Mouse (Mus musculus) liver, embryonic 14.5 days (tissue): ENCODE results near the gene Gm10271. TPM values are rescaled to one million over a fixed set of nuclear protein-coding genes. Genes with fewer than 3 reads are reported as not detected.

Experiments
- ATAC-seq: fragments of 200-750 bp; cut with Nextera tagmentation; 2 replicates; pipeline ENCODE4 v1.8.0; 2017; ENCODE audit warnings: moderate number of reproducible peaks, mild to moderate bottlenecking, moderate library complexity; ENCODE audit not compliant: insufficient read depth
- DNase-seq, 3 experiments: peaks; one replicate each; pipeline ENCODE4 v3.0.0-alpha.2; 2012 to 2013; ENCODE audit warnings: low read depth in 3 of 3, low spot score in 3 of 3
- H3K27ac ChIP-seq: fragments of 300-500 bp; sonication (generic); 2 replicates; pipeline ENCODE4 v1.5.1; 2014; ENCODE audit warnings: moderate library complexity, mild to moderate bottlenecking, control low read depth, inconsistent platforms
- H3K27me3 ChIP-seq: fragments of 300-500 bp; sonication (generic); 2 replicates; pipeline ENCODE4 v1.6.1; 2014; ENCODE audit warnings: mild to moderate bottlenecking, low read length, moderate library complexity; ENCODE audit not compliant: control insufficient read depth, insufficient read depth
- H3K36me3 ChIP-seq: fragments of 300-500 bp; sonication (generic); replicated peaks from 2 replicates; pipeline ENCODE4 v1.6.1; 2014; ENCODE audit warnings: low read depth; ENCODE audit not compliant: control insufficient read depth, insufficient read depth
- H3K4me1 ChIP-seq, 2 experiments: fragments of 200-500 bp in 1 of 2; fragments of 300-500 bp in 1 of 2; sonication (generic) in 1 of 2; replicated peaks; 2 replicates each; pipeline ENCODE4 v1.6.1; 2012 to 2014; ENCODE audit warnings: antibody characterized with exemption in 1 of 2, inconsistent platforms in 1 of 2, low read length in 1 of 2; ENCODE audit not compliant: control insufficient read depth in 2 of 2, insufficient read depth in 2 of 2
- H3K4me2 ChIP-seq: fragments of 300-500 bp; sonication (generic); 2 replicates; pipeline ENCODE4 v1.6.1; 2014; ENCODE audit warnings: low read depth, mild to moderate bottlenecking, control low read depth, moderate library complexity
- H3K4me3 ChIP-seq, 2 experiments: fragments of 200-500 bp in 1 of 2; fragments of 300-500 bp in 1 of 2; sonication (generic) in 1 of 2; 2 replicates each; pipeline ENCODE4 v1.5.1; 2012 to 2014; ENCODE audit warnings: low read depth in 2 of 2, low read length in 2 of 2, mild to moderate bottlenecking in 2 of 2, control low read depth in 1 of 2, inconsistent platforms in 1 of 2, moderate library complexity in 1 of 2; ENCODE audit not compliant: insufficient read depth in 1 of 2
- H3K9ac ChIP-seq: fragments of 300-500 bp; sonication (generic); replicated peaks from 2 replicates; pipeline ENCODE4 v1.6.1; 2014; ENCODE audit warnings: mild to moderate bottlenecking, control low read depth, moderate library complexity
- H3K9me3 ChIP-seq: fragments of 300-500 bp; sonication (generic); 2 replicates; pipeline ENCODE4 v1.6.1; 2016; ENCODE audit warnings: low read length, mixed read lengths; ENCODE audit not compliant: control insufficient read depth
- CTCF ChIP-seq: IDR thresholded peaks from 2 replicates; pipeline ENCODE4 v1.5.1; 2016; ENCODE audit warnings: antibody characterized with exemption, low read depth, control low read depth
- EP300 ChIP-seq: IDR thresholded peaks from 2 replicates; pipeline ENCODE4 v1.6.1; 2016; ENCODE audit warnings: antibody characterized with exemption, low read depth
- WGBS: fragments of 180-500 bp; shearing (Covaris S2); extraction: QIAGEN DNeasy Blood & Tissue Kit; methylation state at CpG from one replicate; pipeline ENCODE4 v1.1.7; 2014; ENCODE audit not compliant: insufficient replicate concordance; 5-methylcytosine and 5-hydroxymethylcytosine counted together
- polyA plus RNA-seq, 2 experiments: library from polyadenylated mRNA; depleted of rRNA in 1 of 2; stranded (reverse) in 1 of 2; unstranded in 1 of 2; fragments of >200 nt; fragmentation: Nextera tagmentation in 1 of 2; extraction: Ambion mirVana in 1 of 2; gene quantifications; 2 replicates each; pipeline versions ENCODE4 v1.2.1 to v1.2.3; 2012 to 2014

Gm10271 gene
- polyA plus RNA-seq, 2 experiments = not detected

DNA sequence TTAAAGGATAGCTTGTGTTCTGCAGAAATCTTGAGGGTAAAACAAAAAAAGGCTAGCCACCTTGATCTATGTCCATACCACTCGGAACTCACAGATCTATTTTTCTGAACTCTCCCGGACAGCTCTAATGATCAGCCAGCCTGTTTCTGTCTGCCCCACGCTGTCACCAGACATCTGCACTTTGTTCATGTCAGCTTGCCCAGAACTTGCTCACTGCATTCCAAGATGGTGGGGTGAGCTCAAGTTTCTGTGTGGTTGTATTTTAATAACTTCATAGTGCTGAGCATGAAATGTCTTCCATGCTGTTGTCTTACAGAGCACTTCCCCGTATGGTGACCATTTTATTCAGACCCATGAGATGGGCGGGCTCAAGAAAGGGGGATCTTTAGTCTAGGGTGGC, 7.1 kb downstream of the Gm10271 start:
- WGBS = 50% methylated on average over 5 of the region's 5 CpGs
- no peak for DNase-seq
- no peak for ATAC-seq
- TF ChIP-seq EP300 (no peak), CTCF (no peak)
- Histone ChIP-seq H3K27me3 (no peaks in the 10 kb centered on the region), H3K4me2 (no peak overlapping the region), H3K9me3 (no peaks in the 10 kb centered on the region), H3K27ac (no peak overlapping the region), H3K4me3 (no peak overlapping the region), H3K9ac (no peak overlapping the region), H3K36me3 (no peaks in the 10 kb centered on the region), H3K4me1 (no peaks in the 10 kb centered on the region)

DNA sequence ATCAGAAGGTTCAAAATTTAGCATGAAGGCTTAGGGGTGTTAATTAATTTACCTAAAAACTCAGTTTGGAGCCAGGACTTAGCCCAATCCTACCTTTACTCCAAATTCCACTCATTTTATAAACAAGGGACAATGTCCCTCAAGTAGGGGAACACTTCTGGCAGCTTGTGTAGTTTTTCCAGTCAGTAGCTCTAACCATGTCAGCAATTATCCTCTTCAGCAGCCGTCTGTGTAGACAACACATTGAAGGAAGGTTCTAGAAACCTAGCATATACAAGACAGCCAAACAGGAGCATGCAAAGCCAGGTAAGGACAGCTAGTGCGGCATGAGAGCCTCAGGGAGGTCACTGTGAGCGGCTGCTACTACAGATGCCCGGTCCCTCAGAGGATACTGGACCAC, 7.8 kb downstream of the Gm10271 start:
- Histone ChIP-seq H3K27me3 (no peaks in the 10 kb centered on the region), H3K4me3 (no peak overlapping the region), H3K27ac (no peak overlapping the region), H3K4me2 (no peak overlapping the region), H3K9ac (no peak overlapping the region), H3K4me1 (no peaks in the 10 kb centered on the region), H3K36me3 (no peaks in the 10 kb centered on the region), H3K9me3 (no peaks in the 10 kb centered on the region)
- WGBS = 62% methylated on average over 4 of the region's 4 CpGs
- ATAC-seq = no peak
- TF ChIP-seq EP300 = no peak
- no peak for DNase-seq

- no peak overlapping the region for H3K4me3 ChIP-seq
- TF ChIP-seq EP300 (no peak), CTCF (no peak)
- H3K27ac ChIP-seq = no peak overlapping the region
- H3K4me1 ChIP-seq = no peaks in the 10 kb centered on the region
- H3K27me3 ChIP-seq = no peaks in the 10 kb centered on the region
- DNase-seq (no peak), ATAC-seq (no peak)
- no peak overlapping the region for H3K4me2 ChIP-seq
- WGBS = 67% methylated on average over 11 of the region's 11 CpGs
- H3K9me3 ChIP-seq = no peaks in the 10 kb centered on the region
- H3K9ac ChIP-seq = no peak overlapping the region
- H3K36me3 ChIP-seq = no peaks in the 10 kb centered on the region
Observed at GRCm38 (mm10) chr10:116964084-116964483, 8.3 kb downstream of the Gm10271 start.

DNA sequence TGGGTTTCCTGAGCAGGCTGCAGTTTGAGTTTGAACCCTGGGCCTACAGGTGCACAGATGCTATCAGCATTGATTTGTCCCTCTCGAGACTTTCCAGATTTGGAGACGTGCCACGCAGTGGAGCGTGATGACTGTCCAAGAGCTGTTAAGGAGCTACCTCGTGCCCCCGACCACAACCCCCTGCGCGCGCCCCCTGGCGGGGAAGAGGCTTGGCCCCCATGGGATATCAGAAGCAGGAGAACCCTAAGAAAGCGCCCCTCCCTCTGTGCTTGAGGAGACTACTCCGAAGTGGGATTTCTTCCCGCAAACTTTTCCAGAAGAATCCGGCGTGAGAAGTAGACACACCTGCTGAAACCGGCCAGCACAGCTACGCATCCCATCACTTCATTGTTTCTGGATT, 9.6 kb downstream of the Gm10271 start:
- Histone ChIP-seq H3K9me3 (no peaks in the 10 kb centered on the region), H3K27ac (no peak overlapping the region), H3K4me1 (no peaks in the 10 kb centered on the region), H3K9ac (no peak overlapping the region), H3K36me3 (no peaks in the 10 kb centered on the region), H3K27me3 (no peaks in the 10 kb centered on the region), H3K4me3 (no peak overlapping the region), H3K4me2 (no peak overlapping the region)
- WGBS = 48% methylated on average over 17 of the region's 17 CpGs
- DNase-seq (no peak), ATAC-seq (no peak)
- TF ChIP-seq EP300 = no peak
- TF ChIP-seq CTCF = peak; percentile 26; the same call in 1 of the 2 replicates

- DNase-seq = no peak
- Histone ChIP-seq H3K36me3 (no peaks in the 10 kb centered on the region), H3K4me3 (no peak overlapping the region), H3K9ac (no peak overlapping the region), H3K4me2 (no peak overlapping the region), H3K9me3 (no peaks in the 10 kb centered on the region), H3K27me3 (no peaks in the 10 kb centered on the region), H3K4me1 (no peaks in the 10 kb centered on the region), H3K27ac (no peak overlapping the region)
- 73% methylated on average over 14 of the region's 14 CpGs for WGBS
- no peak for TF ChIP-seq CTCF
- no peak for TF ChIP-seq EP300
- ATAC-seq = no peak
Observed at GRCm38 (mm10) chr10:116962152-116962551, 10.3 kb downstream of the Gm10271 start.
